Mouse (Mus musculus): Measurements from ENCODE around the gene Lix1l.

DNA sequence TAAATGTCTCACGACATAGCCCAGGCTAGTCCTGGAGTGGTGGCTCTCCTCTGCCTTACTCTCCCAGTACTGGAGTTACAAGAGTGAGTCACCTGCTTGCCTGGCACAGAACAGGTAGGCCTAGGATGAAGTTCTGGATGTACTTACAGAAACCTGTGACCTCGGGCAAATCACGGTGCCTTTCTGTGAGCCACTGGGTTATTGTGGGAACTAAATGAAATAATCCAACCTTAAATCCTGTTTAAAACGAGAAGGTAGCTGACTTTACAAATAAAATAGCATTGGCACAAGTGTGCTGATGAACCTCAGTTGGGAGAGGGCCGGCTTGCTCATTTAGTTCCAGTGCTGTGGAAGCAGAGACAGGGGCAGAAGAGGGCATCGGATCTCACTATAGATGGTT lies 46.7 kb upstream of the Lix1l start:
- no peak for TF ChIP-seq CTCF (IDR thresholded peaks at IDR 0.05; ENCODE audit: low read depth)
- no peak for TF ChIP-seq EP300 (IDR thresholded peaks at IDR 0.05; ENCODE audit: low read depth)

Data from liver, postnatal 0 days (tissue).